Mouse (Mus musculus) stomach, embryonic 16.5 days (tissue): ENCODE measurements around the gene Dennd1c. TPM values are rescaled to one million over a fixed set of nuclear protein-coding genes. Genes with fewer than 3 reads are reported as not detected.

Experiments used
- ATAC-seq: fragments of 200-750 bp; cut with Nextera tagmentation; 2 replicates; pipeline ENCODE4 v1.8.0; 2017; ENCODE audit warnings: moderate number of reproducible peaks, moderate TSS enrichment; ENCODE audit not compliant: insufficient read depth, low FRiP score
- H3K27ac ChIP-seq: fragments of 300-500 bp; sonication (generic); 2 replicates; pipeline ENCODE4 v1.5.1; 2014; ENCODE audit warnings: low read length
- H3K27me3 ChIP-seq: fragments of 300-500 bp; sonication (generic); 2 replicates; pipeline ENCODE4 v1.6.1; 2014; ENCODE audit warnings: low read length, control low read depth, mixed read lengths; ENCODE audit not compliant: control insufficient read depth, insufficient read depth
- H3K36me3 ChIP-seq: fragments of 300-500 bp; sonication (generic); 2 replicates; pipeline ENCODE4 v1.6.1; 2014; ENCODE audit warnings: low read length; ENCODE audit not compliant: control insufficient read depth, insufficient read depth
- H3K4me1 ChIP-seq: fragments of 300-500 bp; sonication (generic); 2 replicates; pipeline ENCODE4 v1.6.1; 2014; ENCODE audit warnings: low read length, control low read depth, mixed read lengths; ENCODE audit not compliant: control insufficient read depth, insufficient read depth
- H3K4me2 ChIP-seq: fragments of 300-500 bp; sonication (generic); 2 replicates; pipeline ENCODE4 v1.6.1; 2014; ENCODE audit warnings: low read depth, low read length, mixed read lengths
- H3K4me3 ChIP-seq: fragments of 300-500 bp; sonication (generic); replicated peaks from 2 replicates; pipeline ENCODE4 v1.5.1; 2014; ENCODE audit warnings: mild to moderate bottlenecking, low read length
- H3K9ac ChIP-seq: fragments of 300-500 bp; sonication (generic); 2 replicates; pipeline ENCODE4 v1.6.1; 2014; ENCODE audit warnings: low read length
- H3K9me3 ChIP-seq: fragments of 300-500 bp; sonication (generic); replicated peaks from 2 replicates; pipeline ENCODE4 v1.6.1; 2016; ENCODE audit warnings: low read length, control low read depth; ENCODE audit not compliant: control insufficient read depth
- WGBS: fragments of 180-500 bp; shearing (Covaris S2); extraction: QIAGEN DNeasy Blood & Tissue Kit; methylation state at CpG from one replicate; pipeline ENCODE4 v1.1.7; 2014; 5-methylcytosine and 5-hydroxymethylcytosine counted together
- polyA plus RNA-seq: library from polyadenylated mRNA; unstranded; fragments of >200 nt; fragmentation: Nextera tagmentation; extraction: Ambion mirVana; gene quantifications from 2 replicates; pipeline ENCODE4 v1.2.1, GENCODE M21; 2015

Dennd1c gene
- polyA plus RNA-seq, 1 experiment from 2014 or later, result 6.6 TPM

GRCm38 (mm10) chr17:57110005-57110404 lies 31.7 kb upstream of the Dennd1c start:
- H3K27ac ChIP-seq, result no peak overlapping the region
- WGBS, result 93% methylated on average over 1 of the region's 1 CpGs
- ATAC-seq, result no peak

GRCm38 (mm10) chr17:57108666-57109171 lies 30.4 kb upstream of the Dennd1c start:
- Histone ChIP-seq H3K9ac (no peak overlapping the region), H3K4me3 (no peak overlapping the region), H3K27ac (peak overlapping the region; percentile 38; the same call in 1 of the 2 replicates), H3K27me3 (no peaks in the 10 kb centered on the region), H3K36me3 (no peaks in the 10 kb centered on the region), H3K4me1 (peaks cover 10% of the 10 kb centered on the region; the same call in 1 of the 2 replicates), H3K4me2 (no peak overlapping the region), H3K9me3 (no peaks in the 10 kb centered on the region)
- 47% methylated on average over 5 of the region's 5 CpGs for WGBS
- no peak for ATAC-seq

More at GRCm38 (mm10) chr17:57110005-57110404, 31.7 kb upstream of the Dennd1c start:
- Histone ChIP-seq H3K4me1 (0 out of 2 replicates have a peak, but pooled peaks cover 3% of the 10 kb centered on the region), H3K36me3 (no peaks in the 10 kb centered on the region), H3K9me3 (no peaks in the 10 kb centered on the region), H3K27me3 (no peaks in the 10 kb centered on the region), H3K4me3 (no peak overlapping the region), H3K9ac (no peak overlapping the region), H3K4me2 (no peak overlapping the region)

- Histone ChIP-seq H3K27me3 (no peaks in the 10 kb centered on the region), H3K4me2 (no peak overlapping the region), H3K36me3 (no peaks in the 10 kb centered on the region), H3K4me1 (peaks cover 10% of the 10 kb centered on the region; the same call in 1 of the 2 replicates), H3K27ac (peak overlapping the region; percentile 38; the same call in 1 of the 2 replicates), H3K4me3 (no peak overlapping the region), H3K9me3 (no peaks in the 10 kb centered on the region), H3K9ac (no peak overlapping the region)
- no peak for ATAC-seq
- WGBS, result 81% methylated on average over 7 of the region's 7 CpGs
Observed at GRCm38 (mm10) chr17:57108040-57108665, 29.8 kb upstream of the Dennd1c start.

GRCm38 (mm10) chr17:57107064-57107463 lies 28.8 kb upstream of the Dennd1c start:
- ATAC-seq, result no peak
- Histone ChIP-seq H3K27ac (no peak overlapping the region), H3K9me3 (no peaks in the 10 kb centered on the region), H3K4me3 (no peak overlapping the region), H3K4me1 (peaks cover 10% of the 10 kb centered on the region; the same call in 1 of the 2 replicates), H3K9ac (no peak overlapping the region), H3K4me2 (no peak overlapping the region), H3K36me3 (no peaks in the 10 kb centered on the region), H3K27me3 (no peaks in the 10 kb centered on the region)
- WGBS, result 88% methylated on average over 5 of the region's 5 CpGs

GRCm38 (mm10) chr17:57106035-57106368 lies 27.7 kb upstream of the Dennd1c start:
- Histone ChIP-seq H3K9me3 (no peaks in the 10 kb centered on the region), H3K4me1 (peaks cover 10% of the 10 kb centered on the region; the same call in 1 of the 2 replicates), H3K4me2 (peak overlapping the region; percentile 59), H3K4me3 (peak overlapping the region; percentile 55), H3K27ac (no peak overlapping the region), H3K9ac (peak overlapping the region; percentile 67), H3K36me3 (no peaks in the 10 kb centered on the region), H3K27me3 (no peaks in the 10 kb centered on the region)
- no peak for ATAC-seq
- WGBS, result 14% methylated on average over 9 of the region's 9 CpGs

GRCm38 (mm10) chr17:57105181-57106034 lies 27.1 kb upstream of the Dennd1c start, which contains the start of gene Tnfsf9:
TSS of gene Tnfsf9 (plus strand) at chr17:57105325.
- Histone ChIP-seq H3K9me3 (no peaks in the 10 kb centered on the region), H3K27me3 (no peaks in the 10 kb centered on the region), H3K4me2 (peak within 1 kb of the TSS; percentile 59), H3K4me1 (peaks cover 10% of the 10 kb centered on the region; the same call in 1 of the 2 replicates), H3K9ac (peak within 1 kb of the TSS; percentile 67), H3K36me3 (no peaks in the 10 kb centered on the region), H3K4me3 (peak within 1 kb of the TSS; percentile 55), H3K27ac (peak within 1 kb of the TSS; percentile 22)
- 1% methylated on average over 52 of the region's 61 CpGs for WGBS
- peak; percentile 90 for ATAC-seq

- no peaks in the 10 kb centered on the region for H3K36me3 ChIP-seq
- H3K4me3 ChIP-seq, result peak overlapping the region; percentile 55
- H3K9ac ChIP-seq, result peak overlapping the region; percentile 67
- no peaks in the 10 kb centered on the region for H3K27me3 ChIP-seq
- H3K4me2 ChIP-seq, result peak overlapping the region; percentile 59
- no peak for ATAC-seq
- H3K27ac ChIP-seq, result no peak overlapping the region
- H3K4me1 ChIP-seq, result peaks cover 10% of the 10 kb centered on the region; the same call in 1 of the 2 replicates
- 44% methylated on average over 4 of the region's 4 CpGs for WGBS
- H3K9me3 ChIP-seq, result no peaks in the 10 kb centered on the region
Observed at GRCm38 (mm10) chr17:57104496-57104895, 26.2 kb upstream of the Dennd1c start.

GRCm38 (mm10) chr17:57102276-57102675 lies 24.0 kb upstream of the Dennd1c start:
- Histone ChIP-seq H3K4me2 (no peak overlapping the region), H3K27ac (no peak overlapping the region), H3K4me1 (peaks cover 10% of the 10 kb centered on the region; the same call in 1 of the 2 replicates), H3K9ac (no peak overlapping the region), H3K27me3 (no peaks in the 10 kb centered on the region), H3K4me3 (no peak overlapping the region), H3K36me3 (no peaks in the 10 kb centered on the region), H3K9me3 (no peaks in the 10 kb centered on the region)
- ATAC-seq, result no peak
- 78% methylated on average over 2 of the region's 2 CpGs for WGBS
